Mouse (Mus musculus) G1E (cell line): ENCODE measurements around the gene Fstl1.

Experiments used
- CTCF ChIP-seq: IDR thresholded peaks from 2 replicates; pipeline ENCODE4 v1.5.1; 2012; ENCODE audit warnings: low read depth, low read length, inconsistent platforms, mixed read lengths
- GATA1 ChIP-seq: IDR thresholded peaks from 2 replicates; pipeline ENCODE4 v1.6.1; 2012; ENCODE audit warnings: borderline replicate concordance, low read length, inconsistent platforms, mixed read lengths
- POLR2AphosphoS5 ChIP-seq: IDR thresholded peaks from 2 replicates; pipeline ENCODE4 v1.6.1; 2012; ENCODE audit warnings: low read depth, low read length, inconsistent platforms; ENCODE audit not compliant: insufficient replicate concordance
- TAL1 ChIP-seq: conservative IDR thresholded peaks from 2 replicates; pipeline ENCODE4 v1.6.1; 2012; ENCODE audit warnings: low read depth, low read length, inconsistent platforms, mixed read lengths

DNA sequence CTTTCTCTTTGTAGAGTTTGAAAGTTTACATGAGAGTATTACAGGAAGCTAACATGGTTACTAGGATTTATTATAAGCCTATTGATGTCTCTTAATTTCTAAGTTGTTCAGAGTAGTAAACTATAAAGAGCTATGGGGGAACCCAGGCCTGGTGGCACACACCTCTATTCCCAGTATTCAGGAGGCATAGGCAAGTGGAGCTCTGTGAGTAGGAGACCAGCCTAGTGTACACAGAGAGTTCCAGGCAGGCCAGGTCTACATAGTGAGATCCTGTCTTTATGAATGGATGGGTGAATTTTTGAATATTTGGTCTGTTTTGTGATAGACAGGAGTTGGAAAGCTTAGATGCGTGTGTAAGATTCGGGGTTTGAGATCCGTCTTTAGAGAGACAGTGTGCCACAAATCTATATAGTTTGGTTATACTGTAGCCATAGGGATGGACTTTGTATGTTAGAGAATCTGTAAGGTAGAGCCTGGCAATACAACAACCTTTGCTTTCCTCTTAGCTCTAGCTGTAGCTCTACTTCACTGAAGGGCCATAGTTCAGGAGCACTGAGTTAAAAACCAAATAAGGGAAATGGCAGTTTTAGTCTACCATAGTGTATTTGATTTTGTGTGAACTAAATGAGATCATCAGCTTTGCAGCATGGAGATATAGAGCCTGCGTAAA, 103.2 kb downstream of the Fstl1 start:
- TF ChIP-seq CTCF (no peak), GATA1 (no peak), TAL1 (no peak), POLR2AphosphoS5 (no peak)
